Mouse (Mus musculus) heart, postnatal 4 days (tissue): ENCODE measurements at regions not wholly inside any gene's neighbourhood (a gene's known extent, or its start where the extent isn't known, plus 50 kb on each side); places are given as distances from the start of the nearest gene placed in this dataset.

Source experiments
- DNase-seq: peaks from one replicate; pipeline ENCODE4 v3.0.0; 2021

- no peak for DNase-seq
Observed at GRCm38 (mm10) chrX:12219474-12219873, 59.3 kb upstream of the Bcor start.

- no peak for DNase-seq
Observed at GRCm38 (mm10) chrX:12224314-12224713, 64.2 kb upstream of the Bcor start.

DNA sequence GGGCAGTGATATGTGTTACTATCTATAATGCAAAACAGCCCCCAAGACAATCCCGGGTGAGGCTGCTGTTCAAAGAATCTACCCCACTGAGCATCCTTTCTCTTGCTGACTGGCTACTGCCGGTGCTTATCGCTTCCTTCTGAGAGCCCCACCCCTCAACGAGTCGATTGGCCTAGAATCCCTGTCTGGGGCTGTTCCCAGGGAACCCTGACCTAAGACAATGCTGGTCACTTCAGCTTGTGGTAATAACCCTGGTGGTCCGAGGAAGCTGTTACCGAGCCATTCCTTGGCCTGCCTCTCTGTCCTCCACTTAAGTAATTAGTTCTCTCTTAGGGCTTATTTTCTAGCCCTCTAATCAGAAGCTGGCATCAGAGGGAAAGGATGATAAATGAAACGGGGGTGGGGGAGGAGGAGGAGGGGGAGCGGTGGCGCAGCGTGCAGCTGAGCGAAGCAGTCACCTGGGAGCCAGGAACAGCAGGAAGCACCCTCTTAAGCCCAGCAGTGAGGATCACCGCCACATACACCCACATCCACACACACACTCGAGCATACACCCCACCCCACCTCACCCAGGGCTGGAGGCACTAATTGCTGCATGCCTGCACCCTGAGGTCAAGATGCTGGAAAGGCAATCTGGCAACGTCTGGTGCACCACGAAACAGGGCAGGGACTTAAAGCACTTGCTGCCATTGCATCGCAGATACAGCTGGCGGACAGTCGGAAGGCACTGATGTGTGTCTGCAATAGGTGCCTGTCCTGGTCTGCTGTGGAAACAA is 65.1 kb upstream of the Bcor start:
- no peak for DNase-seq

GRCm38 (mm10) chrX:12225892-12226206 is 65.7 kb upstream of the Bcor start:
- DNase-seq = no peak

DNA sequence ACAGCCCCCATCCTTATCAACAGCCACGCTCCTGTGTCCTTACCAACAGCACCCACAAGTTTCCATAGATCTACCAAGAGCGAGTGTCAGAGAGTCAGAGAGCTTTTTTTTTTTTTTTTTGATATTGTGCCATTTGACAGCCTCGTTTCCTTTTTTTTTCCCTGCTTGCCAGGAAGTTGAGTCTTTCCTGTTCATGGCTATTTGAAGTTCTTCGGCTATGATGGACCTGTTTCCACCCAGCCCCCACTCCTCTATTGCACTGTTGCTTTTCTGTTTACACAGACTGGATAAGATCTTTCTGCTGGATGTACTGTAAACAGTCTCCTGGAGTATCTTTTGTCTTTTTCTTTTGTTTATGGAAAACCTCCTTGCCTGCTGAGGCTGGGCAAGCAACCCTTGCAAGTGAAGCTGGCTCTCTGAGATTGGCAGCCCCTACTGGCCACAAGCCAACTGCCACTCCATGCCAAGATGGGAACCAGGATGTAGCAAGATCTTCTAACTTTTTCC is 80.4 kb upstream of the Bcor start:
- DNase-seq = peak; percentile 44

DNA sequence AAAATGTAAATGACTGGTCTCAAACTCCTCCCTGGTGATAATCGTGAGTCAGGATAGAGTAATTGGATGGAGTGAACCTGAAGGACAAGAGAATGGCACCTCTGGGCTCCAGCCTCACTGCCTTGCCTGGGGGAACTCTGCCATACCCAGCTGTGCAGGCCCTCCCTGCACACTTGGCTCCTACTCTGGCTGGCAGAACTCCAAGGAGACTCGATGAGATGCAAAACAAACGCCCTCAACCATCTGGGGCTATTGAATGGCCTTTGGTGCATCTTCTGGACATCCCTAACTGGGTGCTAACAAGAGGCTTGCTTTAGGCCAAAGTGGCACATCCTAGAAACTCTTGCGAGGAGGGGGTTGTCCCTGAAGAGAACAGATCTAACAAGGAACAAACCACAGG is 81.6 kb upstream of the Bcor start:
- no peak for DNase-seq

DNA sequence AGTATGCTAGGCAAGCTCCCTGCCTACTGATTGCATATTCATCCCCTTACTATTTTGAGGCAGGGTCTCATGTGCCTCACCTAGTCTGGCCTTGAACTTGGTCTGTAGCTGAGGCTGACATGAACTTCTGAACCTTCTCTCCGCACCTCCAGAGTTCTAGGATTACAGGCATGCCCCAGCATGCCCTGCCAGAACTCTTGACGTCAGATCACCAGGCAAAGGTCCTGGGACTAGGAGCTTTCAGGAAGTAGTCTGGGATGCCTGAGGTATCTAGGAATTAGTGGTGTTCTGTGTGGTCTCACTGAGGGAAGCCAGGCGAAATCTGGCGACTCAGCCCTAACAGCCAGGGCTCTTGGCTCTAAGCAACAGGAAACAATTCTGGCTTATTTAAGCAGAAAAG is 88.9 kb upstream of the Bcor start:
- peak; percentile 17 for DNase-seq

DNA sequence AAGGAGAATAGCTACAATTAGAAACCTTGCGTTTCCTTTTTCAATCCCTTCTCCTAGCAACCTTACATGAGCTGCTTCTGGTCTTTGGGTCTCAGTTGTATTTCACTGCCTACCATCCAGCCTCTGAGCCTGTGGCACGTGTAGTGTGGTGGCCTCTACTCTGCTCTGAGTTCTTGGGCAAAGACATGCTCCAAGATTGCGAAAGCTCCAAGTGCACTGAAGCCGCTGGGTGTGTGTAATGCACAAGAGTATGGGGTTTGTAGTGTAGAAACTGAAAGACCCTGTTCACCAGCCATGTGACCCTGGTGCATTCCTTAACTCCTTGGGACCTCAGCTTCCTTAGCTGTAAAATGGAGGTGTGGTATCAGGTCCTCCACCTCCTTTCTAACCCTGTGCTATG is 89.8 kb upstream of the Bcor start:
- no peak for DNase-seq

DNA sequence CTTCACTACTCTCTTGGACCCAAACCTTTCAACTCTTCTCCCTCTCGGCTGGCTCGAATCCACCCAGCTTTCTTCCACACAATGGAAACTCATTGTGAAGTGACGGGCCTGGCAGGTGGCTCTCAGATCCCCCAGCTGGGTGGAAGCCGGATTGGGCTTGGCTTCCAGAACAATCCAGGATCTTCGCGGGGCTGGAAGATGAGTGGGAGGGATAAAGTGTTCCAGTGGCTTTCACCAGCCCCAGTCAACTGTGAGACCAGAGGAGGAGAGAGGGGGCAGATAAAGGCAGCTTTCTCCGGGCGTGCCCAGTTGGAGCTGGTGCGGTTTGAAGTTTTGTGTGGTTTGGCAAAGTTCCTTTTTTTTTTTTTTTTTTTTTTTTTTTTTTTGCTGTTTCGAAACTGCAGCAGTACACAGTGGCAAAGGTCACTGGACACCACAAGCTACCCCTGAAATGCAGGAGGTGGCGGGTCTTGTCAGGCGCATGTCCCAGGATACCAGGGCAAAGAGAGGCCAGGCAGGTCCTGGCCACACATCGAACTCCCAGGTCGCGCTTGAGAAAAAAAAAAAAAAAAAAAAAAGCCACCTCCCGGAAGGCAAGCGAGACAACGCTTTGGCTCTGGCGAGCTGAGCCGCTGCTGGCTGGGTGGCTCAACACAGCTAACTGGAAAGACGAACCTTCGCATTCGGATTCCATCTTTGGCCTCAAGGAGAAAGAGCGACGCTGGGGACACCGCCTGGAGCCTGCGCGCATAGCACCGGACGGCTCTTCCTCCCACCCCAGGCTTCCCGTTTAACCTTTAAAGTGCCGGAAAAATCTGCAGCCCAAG is 91.9 kb upstream of the Bcor start:
- peak; percentile 77 for DNase-seq

GRCm38 (mm10) chrX:12252680-12253021 is 92.5 kb upstream of the Bcor start:
- no peak for DNase-seq

- DNase-seq = no peak
Observed at GRCm38 (mm10) chrX:12256758-12257157, 96.6 kb upstream of the Bcor start.

GRCm38 (mm10) chrX:12263834-12264233 is 103.7 kb upstream of the Bcor start:
- DNase-seq = no peak

DNA sequence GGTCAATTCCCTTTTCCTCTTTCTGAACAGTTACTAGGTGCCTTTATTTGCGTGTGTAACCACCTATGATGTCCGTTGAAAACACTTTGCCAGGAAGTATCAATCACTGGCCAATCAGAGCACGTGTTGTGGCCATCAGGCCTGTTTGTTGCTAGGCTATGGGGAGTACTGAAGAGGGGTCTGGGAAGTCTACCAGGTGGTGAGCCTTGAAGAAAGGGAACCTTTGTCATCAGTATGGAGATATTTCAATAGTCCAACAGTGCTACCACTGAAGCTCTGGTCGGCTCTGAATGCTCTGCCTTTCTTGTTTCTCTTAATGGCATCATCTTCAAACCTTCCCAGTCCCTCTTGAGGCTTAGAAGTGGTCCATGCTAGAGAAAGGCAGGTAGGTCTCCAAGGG is 124.6 kb upstream of the Bcor start:
- DNase-seq = no peak

- no peak for DNase-seq
Observed at GRCm38 (mm10) chrX:12285141-12285540, 125.0 kb upstream of the Bcor start.

- DNase-seq = no peak
Observed at GRCm38 (mm10) chrX:12285976-12286909, 126.1 kb upstream of the Bcor start.

DNA sequence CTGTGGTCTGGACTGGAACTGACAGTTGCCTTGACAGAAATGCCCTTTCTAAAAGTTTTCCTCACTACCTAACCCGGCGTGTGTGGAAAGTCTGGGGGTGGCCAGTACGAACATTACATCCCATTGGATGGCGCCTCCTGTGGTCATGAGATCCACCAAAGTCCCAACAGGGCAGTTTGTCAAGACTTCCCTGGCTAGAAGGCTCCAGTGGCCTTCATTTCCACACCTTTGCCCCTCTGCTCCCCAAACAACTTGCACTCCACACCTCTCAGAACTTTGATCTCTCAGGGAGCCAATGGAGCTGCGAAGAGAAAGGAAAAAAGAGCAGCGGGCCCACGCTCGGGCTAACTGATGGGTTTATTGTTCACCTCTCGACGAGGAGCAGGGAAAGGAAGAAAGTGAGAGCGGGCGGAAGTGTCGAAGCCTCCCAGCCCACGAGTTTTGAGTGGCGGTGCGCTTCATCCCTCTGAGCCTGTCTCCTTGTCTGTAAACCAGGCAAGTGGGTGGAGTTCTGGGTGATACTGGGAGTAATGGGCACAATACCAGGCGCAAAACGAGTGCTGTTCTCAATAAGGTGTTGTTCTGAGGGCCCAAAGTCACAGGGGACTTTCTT is 126.9 kb upstream of the Bcor start:
- DNase-seq = no peak

DNA sequence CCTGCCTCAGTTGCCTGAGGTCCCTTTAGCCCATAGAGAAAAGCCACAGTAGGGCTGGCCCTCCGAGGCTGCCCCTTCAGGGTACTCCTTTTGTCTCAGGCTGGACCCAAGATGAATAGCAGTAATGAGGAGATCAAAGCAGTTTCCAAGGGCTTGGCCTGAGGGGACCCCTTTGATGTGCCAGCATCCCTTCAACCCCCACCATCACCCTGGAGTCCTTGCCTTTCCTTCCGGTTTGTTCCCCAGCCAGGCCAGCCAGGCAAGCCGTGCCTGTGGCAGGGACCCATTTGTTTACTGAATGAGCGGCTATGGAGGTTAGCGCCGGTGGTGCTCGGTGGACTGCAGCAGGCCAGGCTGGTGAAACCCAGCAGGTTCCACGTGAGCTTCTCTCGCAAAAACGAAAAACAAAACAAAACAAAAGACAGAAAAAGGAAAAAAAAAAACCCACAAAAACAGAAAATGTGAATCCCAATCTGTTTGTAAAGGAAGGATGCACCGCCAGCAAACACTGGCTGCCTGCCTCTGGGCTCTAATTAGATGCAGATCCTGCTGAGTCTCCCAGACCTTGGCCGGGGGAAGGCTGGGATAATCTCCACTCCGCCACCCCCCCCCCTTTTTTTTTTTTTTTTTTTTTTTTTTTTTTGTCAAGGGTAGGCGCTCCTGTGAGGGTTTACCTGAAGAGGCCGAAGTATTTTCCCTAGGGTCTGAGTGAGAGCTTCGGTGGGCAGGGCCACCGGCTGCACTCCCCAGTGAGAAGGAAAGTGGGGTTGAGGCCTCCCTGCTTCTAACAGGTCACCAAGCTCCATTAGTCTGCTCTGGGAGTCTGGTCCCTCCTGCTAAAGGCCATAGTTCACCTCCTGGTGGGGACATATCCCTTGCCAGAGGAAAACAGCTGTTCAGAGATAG is 127.8 kb upstream of the Bcor start:
- DNase-seq = peak; percentile 24

DNA sequence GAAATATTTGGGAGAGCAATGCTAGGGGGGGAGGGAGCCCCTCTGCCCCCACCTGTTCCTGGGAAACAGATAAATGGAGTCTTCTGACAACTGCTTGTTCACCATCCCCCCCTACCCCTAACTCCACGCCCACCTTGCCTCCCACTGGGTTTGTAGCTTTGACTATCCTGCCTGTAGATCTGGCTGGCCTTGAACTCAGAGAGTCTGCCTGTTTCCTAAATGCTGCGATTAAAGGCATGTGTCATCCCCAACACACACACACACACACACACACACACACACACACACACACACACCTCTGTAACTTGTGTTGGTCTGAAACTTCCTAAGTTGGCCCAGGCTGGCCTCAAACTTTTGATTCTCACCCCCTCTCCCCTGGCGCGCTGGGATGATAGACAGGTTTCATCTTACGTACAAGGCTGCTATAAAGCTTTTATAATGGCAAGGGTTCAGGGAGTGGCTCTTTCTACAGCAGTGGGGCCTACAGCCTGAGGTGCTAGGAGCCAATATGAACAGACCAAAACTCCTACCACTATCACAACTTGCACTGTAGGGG is 128.5 kb upstream of the Bcor start:
- DNase-seq = no peak

GRCm38 (mm10) chrX:12293146-12293545 is 133.0 kb upstream of the Bcor start:
- no peak for DNase-seq

DNA sequence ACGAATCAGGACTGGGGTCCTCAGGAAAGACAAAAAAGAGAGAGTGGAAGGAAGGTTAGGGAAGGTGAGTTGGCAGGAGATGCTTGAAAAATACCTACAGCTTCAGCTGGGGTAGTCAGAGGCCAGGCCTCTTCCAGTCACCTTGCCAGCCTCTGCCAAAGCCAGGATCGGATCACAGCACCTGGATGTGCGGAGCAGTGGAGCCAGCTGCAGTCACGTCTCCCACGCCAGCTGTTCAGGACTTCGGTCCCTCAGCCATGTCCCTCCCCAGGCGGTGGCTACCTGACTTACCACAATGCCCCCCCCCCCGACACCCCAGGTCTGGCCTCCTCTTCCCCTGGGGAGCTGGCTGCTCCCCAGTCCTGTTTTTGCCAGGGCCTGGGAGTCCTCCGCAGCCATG is 134.3 kb upstream of the Bcor start:
- no peak for DNase-seq

- no peak for DNase-seq
Observed at GRCm38 (mm10) chrX:12294941-12295340, 134.8 kb upstream of the Bcor start.
